Mouse (Mus musculus): Measurements from ENCODE around the gene Ugt1a7c. TPM values are rescaled to one million over a fixed set of nuclear protein-coding genes. Genes with fewer than 3 reads are reported as not detected.

Ugt1a7c gene
- polyA plus RNA-seq, 1 experiment = 184 TPM

- Histone ChIP-seq H3K4me3 (ENCODE audit: insufficient read depth, low read length) (no peak overlapping the region), H3K4me1 (ENCODE audit: control insufficient read depth, insufficient read depth, low read length) (no peaks in the 10 kb centered on the region), H3K27ac (ENCODE audit: insufficient read depth, low read depth, low read length) (no peak overlapping the region)
- TF ChIP-seq POLR2A (IDR thresholded peaks at IDR 0.05; ENCODE audit: borderline replicate concordance, low read depth, low read length) = no peak
- no peak for TF ChIP-seq CTCF (IDR thresholded peaks at IDR 0.05; ENCODE audit: low read depth, low read length)
Measured at GRCm38 (mm10) chr1:88237311-88237710, 142.4 kb downstream of the Ugt1a7c start.

- TF ChIP-seq POLR2A (IDR thresholded peaks at IDR 0.05; ENCODE audit: borderline replicate concordance, low read depth, low read length) = no peak
- no peak for TF ChIP-seq CTCF (IDR thresholded peaks at IDR 0.05; ENCODE audit: low read depth, low read length)
- H3K4me3 ChIP-seq (ENCODE audit: insufficient read depth, low read length) = no peak overlapping the region
- H3K4me1 ChIP-seq (ENCODE audit: control insufficient read depth, insufficient read depth, low read length) = no peaks in the 10 kb centered on the region
- H3K27ac ChIP-seq (ENCODE audit: insufficient read depth, low read depth, low read length) = no peak overlapping the region
Measured at GRCm38 (mm10) chr1:88238771-88239170, 143.9 kb downstream of the Ugt1a7c start.

GRCm38 (mm10) chr1:88240072-88240471 is 145.2 kb downstream of the Ugt1a7c start:
- no peak overlapping the region for H3K27ac ChIP-seq (ENCODE audit: insufficient read depth, low read depth, low read length)
- H3K4me1 ChIP-seq (ENCODE audit: control insufficient read depth, insufficient read depth, low read length) = no peaks in the 10 kb centered on the region
- TF ChIP-seq POLR2A (IDR thresholded peaks at IDR 0.05; ENCODE audit: borderline replicate concordance, low read depth, low read length) (no peak), CTCF (IDR thresholded peaks at IDR 0.05; ENCODE audit: low read depth, low read length) (no peak)
- no peak overlapping the region for H3K4me3 ChIP-seq (ENCODE audit: insufficient read depth, low read length)

- Histone ChIP-seq H3K4me3 (ENCODE audit: insufficient read depth, low read length) (no peak overlapping the region), H3K27ac (ENCODE audit: insufficient read depth, low read depth, low read length) (no peak overlapping the region), H3K4me1 (ENCODE audit: control insufficient read depth, insufficient read depth, low read length) (no peaks in the 10 kb centered on the region)
- TF ChIP-seq CTCF (IDR thresholded peaks at IDR 0.05; ENCODE audit: low read depth, low read length) = no peak
- no peak for TF ChIP-seq POLR2A (IDR thresholded peaks at IDR 0.05; ENCODE audit: borderline replicate concordance, low read depth, low read length)
Measured at GRCm38 (mm10) chr1:88240579-88240978, 145.7 kb downstream of the Ugt1a7c start.

GRCm38 (mm10) chr1:88243861-88244260 is 149.0 kb downstream of the Ugt1a7c start:
- Histone ChIP-seq H3K4me3 (ENCODE audit: insufficient read depth, low read length) (no peak overlapping the region), H3K4me1 (ENCODE audit: control insufficient read depth, insufficient read depth, low read length) (no peaks in the 10 kb centered on the region), H3K27ac (ENCODE audit: insufficient read depth, low read depth, low read length) (no peak overlapping the region)
- TF ChIP-seq POLR2A (IDR thresholded peaks at IDR 0.05; ENCODE audit: borderline replicate concordance, low read depth, low read length) (no peak), CTCF (IDR thresholded peaks at IDR 0.05; ENCODE audit: low read depth, low read length) (no peak)

GRCm38 (mm10) chr1:88245881-88246280 is 151.0 kb downstream of the Ugt1a7c start:
- no peaks in the 10 kb centered on the region for H3K4me1 ChIP-seq (ENCODE audit: control insufficient read depth, insufficient read depth, low read length)
- TF ChIP-seq CTCF (IDR thresholded peaks at IDR 0.05; ENCODE audit: low read depth, low read length) (no peak), POLR2A (IDR thresholded peaks at IDR 0.05; ENCODE audit: borderline replicate concordance, low read depth, low read length) (no peak)
- no peak overlapping the region for H3K27ac ChIP-seq (ENCODE audit: insufficient read depth, low read depth, low read length)
- no peak overlapping the region for H3K4me3 ChIP-seq (ENCODE audit: insufficient read depth, low read length)

- no peaks in the 10 kb centered on the region for H3K4me1 ChIP-seq (ENCODE audit: control insufficient read depth, insufficient read depth, low read length)
- H3K27ac ChIP-seq (ENCODE audit: insufficient read depth, low read depth, low read length) = no peak overlapping the region
- TF ChIP-seq CTCF (IDR thresholded peaks at IDR 0.05; ENCODE audit: low read depth, low read length) (no peak), POLR2A (IDR thresholded peaks at IDR 0.05; ENCODE audit: borderline replicate concordance, low read depth, low read length) (no peak)
- no peak overlapping the region for H3K4me3 ChIP-seq (ENCODE audit: insufficient read depth, low read length)
Measured at GRCm38 (mm10) chr1:88246386-88246785, 151.5 kb downstream of the Ugt1a7c start.

GRCm38 (mm10) chr1:88247660-88248059 is 152.8 kb downstream of the Ugt1a7c start:
- H3K4me1 ChIP-seq (ENCODE audit: control insufficient read depth, insufficient read depth, low read length) = no peaks in the 10 kb centered on the region
- H3K27ac ChIP-seq (ENCODE audit: insufficient read depth, low read depth, low read length) = no peak overlapping the region
- no peak for TF ChIP-seq POLR2A (IDR thresholded peaks at IDR 0.05; ENCODE audit: borderline replicate concordance, low read depth, low read length)
- no peak overlapping the region for H3K4me3 ChIP-seq (ENCODE audit: insufficient read depth, low read length)

- Histone ChIP-seq H3K4me3 (ENCODE audit: insufficient read depth, low read length) (no peak overlapping the region), H3K4me1 (ENCODE audit: control insufficient read depth, insufficient read depth, low read length) (no peaks in the 10 kb centered on the region), H3K27ac (ENCODE audit: insufficient read depth, low read depth, low read length) (no peak overlapping the region)
- no peak for TF ChIP-seq CTCF (IDR thresholded peaks at IDR 0.05; ENCODE audit: low read depth, low read length)
- no peak for TF ChIP-seq POLR2A (IDR thresholded peaks at IDR 0.05; ENCODE audit: borderline replicate concordance, low read depth, low read length)
Measured at GRCm38 (mm10) chr1:88248658-88249057, 153.8 kb downstream of the Ugt1a7c start.

GRCm38 (mm10) chr1:88249596-88249995 is 154.7 kb downstream of the Ugt1a7c start:
- TF ChIP-seq CTCF (IDR thresholded peaks at IDR 0.05; ENCODE audit: low read depth, low read length) (no peak), POLR2A (IDR thresholded peaks at IDR 0.05; ENCODE audit: borderline replicate concordance, low read depth, low read length) (no peak)

GRCm38 (mm10) chr1:88250023-88250422 is 155.2 kb downstream of the Ugt1a7c start:
- no peak overlapping the region for H3K4me3 ChIP-seq (ENCODE audit: insufficient read depth, low read length)

More at GRCm38 (mm10) chr1:88249596-88249995, 154.7 kb downstream of the Ugt1a7c start:
- Histone ChIP-seq H3K4me1 (ENCODE audit: control insufficient read depth, insufficient read depth, low read length) (no peaks in the 10 kb centered on the region), H3K27ac (ENCODE audit: insufficient read depth, low read depth, low read length) (no peak overlapping the region), H3K4me3 (ENCODE audit: insufficient read depth, low read length) (no peak overlapping the region)

More at GRCm38 (mm10) chr1:88250023-88250422, 155.2 kb downstream of the Ugt1a7c start:
- TF ChIP-seq POLR2A (IDR thresholded peaks at IDR 0.05; ENCODE audit: borderline replicate concordance, low read depth, low read length) = no peak
- no peak for TF ChIP-seq CTCF (IDR thresholded peaks at IDR 0.05; ENCODE audit: low read depth, low read length)
- Histone ChIP-seq H3K27ac (ENCODE audit: insufficient read depth, low read depth, low read length) (no peak overlapping the region), H3K4me1 (ENCODE audit: control insufficient read depth, insufficient read depth, low read length) (no peaks in the 10 kb centered on the region)

Data from bone marrow macrophage, adult 2 months (primary cell).